Mouse (Mus musculus) cortical plate, adult 2 months (tissue): Measurements from ENCODE around the gene Dvl1.

Source experiments
- CTCF ChIP-seq: fragments of 200-500 bp; IDR thresholded peaks from 2 replicates; pipeline ENCODE4 v1.5.1; 2011; ENCODE audit warnings: mild to moderate bottlenecking, control low read depth, low read length; ENCODE audit not compliant: insufficient read depth; ENCODE audit errors: extremely low read depth
- POLR2A ChIP-seq: fragments of 200-500 bp; IDR thresholded peaks from 2 replicates; pipeline ENCODE4 v1.6.1; 2011; ENCODE audit warnings: mild to moderate bottlenecking, low read length, control low read depth; ENCODE audit not compliant: insufficient read depth; ENCODE audit errors: extremely low read depth

DNA sequence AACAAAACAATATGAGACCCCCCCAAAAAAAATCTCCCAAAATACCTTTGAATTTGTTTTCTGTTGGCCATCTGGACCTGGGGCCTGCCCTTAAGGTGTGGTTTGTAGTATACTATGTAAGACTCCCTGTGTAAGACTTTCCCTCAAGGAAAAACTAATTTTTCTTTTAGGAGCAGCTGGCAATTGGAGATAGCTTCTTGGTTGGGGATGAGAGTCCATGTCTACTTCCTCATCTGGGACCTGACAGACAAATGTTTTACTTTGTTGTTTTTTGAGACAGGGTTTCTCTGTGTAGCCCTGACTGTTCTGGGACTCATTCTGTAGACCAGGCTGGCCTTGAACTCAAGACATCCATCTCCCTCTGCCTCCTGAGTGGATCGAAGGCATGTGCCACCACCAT is 45.1 kb upstream of the Dvl1 start:
- TF ChIP-seq POLR2A, result no peak
- no peak for TF ChIP-seq CTCF
